Mouse (Mus musculus) gastrocnemius, postnatal 36 days (tissue): Measurements from ENCODE around the gene Rbm5. TPM values are rescaled to one million over a fixed set of nuclear protein-coding genes. Genes with fewer than 3 reads are reported as not detected.

Source experiments
- DNase-seq, 2 experiments: peaks; one replicate each; pipeline ENCODE4 v3.0.0; 2022
- intact Hi-C: fragments of 180-260 bp; cut with DNase I; formaldehyde crosslinking; loops from one replicate; pipeline ENCODE4 v1.15.1; 2025
- total RNA-seq, 2 experiments: library from RNA; stranded (reverse); gene quantifications; 2 replicates each; pipeline ENCODE4 v1.2.3; 2021

Rbm5 gene
- total RNA-seq, 2 experiments from 2014 or later: 32.7 to 36.3 TPM

- DNase-seq: peak; percentile 60 to 72
- intact Hi-C loops: no loop called here
These were observed 67.3 kb downstream of the Rbm5 start for GRCm38 (mm10) chr9:107703337-107704122.

GRCm38 (mm10) chr9:107702606-107703185 lies 68.1 kb downstream of the Rbm5 start:
- intact Hi-C loops: no loop called here
- DNase-seq: no peak

GRCm38 (mm10) chr9:107701594-107701993 lies 69.2 kb downstream of the Rbm5 start:
- peak; percentile 65 to 77 for DNase-seq
- intact Hi-C loops: no loop called here

- intact Hi-C loops: no loop called here
These were observed 70.7 kb downstream of the Rbm5 start for GRCm38 (mm10) chr9:107700114-107700571.

GRCm38 (mm10) chr9:107699376-107699980 lies 71.3 kb downstream of the Rbm5 start:
- no peak for DNase-seq
- intact Hi-C loops: no loop called here

More at GRCm38 (mm10) chr9:107700114-107700571, 70.7 kb downstream of the Rbm5 start:
- DNase-seq: peak in 1 of 2 experiments; percentile 41

GRCm38 (mm10) chr9:107698611-107699190 lies 72.1 kb downstream of the Rbm5 start:
- intact Hi-C loops: no loop called here
- DNase-seq: no peak

- intact Hi-C loops: no loop called here
These were observed 72.8 kb downstream of the Rbm5 start for GRCm38 (mm10) chr9:107697811-107698521.

GRCm38 (mm10) chr9:107696845-107697610 lies 73.8 kb downstream of the Rbm5 start:
- intact Hi-C loops: no loop called here
- no peak for DNase-seq

More at GRCm38 (mm10) chr9:107697811-107698521, 72.8 kb downstream of the Rbm5 start:
- DNase-seq: no peak

GRCm38 (mm10) chr9:107696106-107696479 lies 74.7 kb downstream of the Rbm5 start:
- DNase-seq: no peak
- intact Hi-C loops: no loop called here

GRCm38 (mm10) chr9:107695441-107696105 lies 75.2 kb downstream of the Rbm5 start:
- no peak for DNase-seq
- intact Hi-C loops: no loop called here

GRCm38 (mm10) chr9:107694627-107695026 lies 76.2 kb downstream of the Rbm5 start:
- intact Hi-C loops: no loop called here
- no peak for DNase-seq

- no peak for DNase-seq
- intact Hi-C loops: no loop called here
These were observed 77.3 kb downstream of the Rbm5 start for GRCm38 (mm10) chr9:107693433-107693987.

- no peak for DNase-seq
- intact Hi-C loops: no loop called here
These were observed 78.0 kb downstream of the Rbm5 start for GRCm38 (mm10) chr9:107692785-107693184.

- no peak for DNase-seq
- intact Hi-C loops: no loop called here
These were observed 80.4 kb downstream of the Rbm5 start for GRCm38 (mm10) chr9:107690391-107690790.

Other genes starting within 250 kb of the Rbm5 start
- 10 to 100 TPM; 13.3 to 14.3 TPM for gene Tmem115, start 237.1 kb downstream of the Rbm5 start, total RNA-seq
- gene Cyb561d2, start 228.8 kb downstream of the Rbm5 start, total RNA-seq: 1 to 10 TPM; 2.3 to 3.4 TPM
- 10 to 100 TPM in 1 of 2 experiments, 1 to 10 TPM in 1; 9.1 to 11.6 TPM for gene Nprl2, start 228.8 kb downstream of the Rbm5 start, total RNA-seq
- gene Zmynd10, start 223.7 kb downstream of the Rbm5 start, total RNA-seq: not detected
- gene Rassf1, start 219.4 kb downstream of the Rbm5 start, total RNA-seq: 10 to 100 TPM; 10.4 to 14.9 TPM
- 10 to 100 TPM; 28.7 to 35.1 TPM for gene Tusc2, start 207.7 kb downstream of the Rbm5 start, total RNA-seq
- 10 to 100 TPM; 12.0 to 16.5 TPM for gene Hyal2, start 203.1 kb downstream of the Rbm5 start, total RNA-seq
- gene Hyal1, start 194.1 kb downstream of the Rbm5 start, total RNA-seq: 1 to 10 TPM; 2.5 to 2.8 TPM
- 10 to 100 TPM; 11.2 to 14.4 TPM for gene Naa80, start 192.1 kb downstream of the Rbm5 start, total RNA-seq
- gene Hyal3, start 190.2 kb downstream of the Rbm5 start, total RNA-seq: under 1 TPM; 0.23 to 0.27 TPM
- gene Ifrd2, start 183.4 kb downstream of the Rbm5 start, total RNA-seq: 10 to 100 TPM; 48.2 to 55.8 TPM
- gene Sema3b, start 161.8 kb downstream of the Rbm5 start, total RNA-seq: 10 to 100 TPM; 13.1 to 17.5 TPM
- gene Gnai2, start 135.6 kb downstream of the Rbm5 start, total RNA-seq: 10 to 100 TPM; 65.2 to 70.5 TPM
- 10 to 100 TPM; 60.6 to 81.6 TPM for gene Slc38a3, start 101.5 kb downstream of the Rbm5 start, total RNA-seq
- gene Gnat1, start 91.3 kb downstream of the Rbm5 start, total RNA-seq: not detected
- 1 to 10 TPM; 4.9 to 6.1 TPM for gene Sema3f, start 60.5 kb downstream of the Rbm5 start, total RNA-seq
- 10 to 100 TPM; 16.4 to 19.1 TPM for gene Rbm6, start 102.2 kb upstream of the Rbm5 start, total RNA-seq
- gene Mon1a, start 117.2 kb upstream of the Rbm5 start, total RNA-seq: 10 to 100 TPM in 1 of 2 experiments, 1 to 10 TPM in 1; 8.7 to 10.4 TPM
- under 1 TPM; 0.59 to 0.61 TPM for gene Mst1r, start 135.9 kb upstream of the Rbm5 start, total RNA-seq
- not detected for gene Actl11, start 157.5 kb upstream of the Rbm5 start, total RNA-seq
- gene Camkv, start 164.7 kb upstream of the Rbm5 start, total RNA-seq: under 1 TPM in 1 of 2 experiments, not detected in 1; 0.28 TPM
- gene Traip, start 179.1 kb upstream of the Rbm5 start, total RNA-seq: under 1 TPM; 0.35 to 0.56 TPM
- gene Uba7, start 204.5 kb upstream of the Rbm5 start, total RNA-seq: 1 to 10 TPM; 2.7 to 3.3 TPM
- gene Gm20661, start 212.1 kb upstream of the Rbm5 start, total RNA-seq: not detected
- gene Inka1, start 214.9 kb upstream of the Rbm5 start, total RNA-seq: 1 to 10 TPM; 1.6 to 2.8 TPM
- gene Cdhr4, start 221.5 kb upstream of the Rbm5 start, total RNA-seq: under 1 TPM in 1 of 2 experiments, not detected in 1; 0.17 TPM
- not detected for gene Gm20662, start 225.4 kb upstream of the Rbm5 start, total RNA-seq
- 10 to 100 TPM; 19.1 to 20.3 TPM for gene Ip6k1, start 231.5 kb upstream of the Rbm5 start, total RNA-seq